Mouse (Mus musculus) MEL (cell line): ENCODE results near the gene Gpt2. TPM values are rescaled to one million over a fixed set of nuclear protein-coding genes. Genes with fewer than 3 reads are reported as not detected.

Source experiments
- DNase-seq: peaks from one replicate; pipeline ENCODE4 v3.0.0; 2011; ENCODE audit warnings: low read depth, low spot score
- H3K27ac ChIP-seq: 2 replicates; pipeline ENCODE4 v1.5.1; 2012; ENCODE audit warnings: low read depth, mild to moderate bottlenecking, control low read depth, low read length, moderate library complexity; ENCODE audit not compliant: control insufficient read depth
- H3K27me3 ChIP-seq, 2 experiments: fragments of 150-350 bp in 1 of 2; sonication (generic) in 1 of 2; 2 replicates each; pipeline ENCODE4 v1.6.1; 2012; ENCODE audit warnings: low read length in 2 of 2, mild to moderate bottlenecking in 2 of 2, improper control_type of control experiment in 1 of 2, moderate library complexity in 1 of 2; ENCODE audit not compliant: insufficient read depth in 2 of 2, control insufficient read depth in 1 of 2
- H3K36me3 ChIP-seq, 2 experiments: 2 replicates each; pipeline ENCODE4 v1.6.1; 2012 to 2014; ENCODE audit warnings: low read length in 2 of 2, improper control_type of control experiment in 1 of 2, inconsistent platforms in 1 of 2, mild to moderate bottlenecking in 1 of 2; ENCODE audit not compliant: insufficient read depth in 2 of 2, control insufficient read depth in 1 of 2
- H3K4me1 ChIP-seq, 2 experiments: fragments of 150-350 bp in 1 of 2; sonication (generic) in 1 of 2; 2 replicates each; pipeline ENCODE4 v1.6.1; 2012; ENCODE audit warnings: low read length in 2 of 2, improper control_type of control experiment in 1 of 2, mild to moderate bottlenecking in 1 of 2; ENCODE audit not compliant: insufficient read depth in 2 of 2, control insufficient read depth in 1 of 2
- H3K4me3 ChIP-seq, 2 experiments: fragments of 150-350 bp in 1 of 2; sonication (generic) in 1 of 2; 2 replicates each; pipeline ENCODE4 v1.5.1; 2012; ENCODE audit warnings: low read depth in 2 of 2, low read length in 2 of 2, mild to moderate bottlenecking in 2 of 2, moderate library complexity in 2 of 2, control low read depth in 1 of 2, improper control_type of control experiment in 1 of 2; ENCODE audit not compliant: control insufficient read depth in 1 of 2, insufficient read depth in 1 of 2
- H3K79me2 ChIP-seq: 2 replicates; pipeline ENCODE4 v1.6.1; 2012; ENCODE audit warnings: mild to moderate bottlenecking, low read length, moderate library complexity; ENCODE audit not compliant: control insufficient read depth, poor library complexity, insufficient read depth
- H3K9ac ChIP-seq: 2 replicates; pipeline ENCODE4 v1.6.1; 2012; ENCODE audit warnings: low read depth, mild to moderate bottlenecking, control low read depth, low read length, moderate library complexity; ENCODE audit not compliant: control insufficient read depth, poor library complexity, severe bottlenecking
- H3K9me3 ChIP-seq: fragments of 150-350 bp; sonication (generic); replicated peaks from 2 replicates; pipeline ENCODE4 v1.6.1; 2012; ENCODE audit warnings: mild to moderate bottlenecking, low read length, improper control_type of control experiment, moderate library complexity; ENCODE audit not compliant: insufficient read depth
- BHLHE40 ChIP-seq: IDR thresholded peaks from 2 replicates; pipeline ENCODE4 v1.6.1; 2012; ENCODE audit warnings: low read depth, mild to moderate bottlenecking, inconsistent platforms, low read length, improper control_type of control experiment, borderline replicate concordance
- CTCF ChIP-seq, 3 experiments: IDR thresholded peaks in 2 of 3; conservative IDR thresholded peaks in 1 of 3; 2 replicates each; pipeline ENCODE4 v1.5.1; 2011 to 2012; ENCODE audit warnings: low read length in 3 of 3, low read depth in 2 of 3, mild to moderate bottlenecking in 2 of 3, improper control_type of control experiment in 1 of 3, inconsistent platforms in 1 of 3, mixed read lengths in 1 of 3, moderate library complexity in 1 of 3; ENCODE audit not compliant: control insufficient read depth in 1 of 3, insufficient read depth in 1 of 3, poor library complexity in 1 of 3, severe bottlenecking in 1 of 3
- ETS1 ChIP-seq: IDR thresholded peaks from 2 replicates; pipeline ENCODE4 v1.6.1; 2012; ENCODE audit warnings: low read depth, mild to moderate bottlenecking, inconsistent platforms, low read length, improper control_type of control experiment, moderate library complexity
- GABPA ChIP-seq: IDR thresholded peaks from 2 replicates; pipeline ENCODE4 v1.6.1; 2012; ENCODE audit warnings: low read depth, mild to moderate bottlenecking, inconsistent platforms, low read length, improper control_type of control experiment, moderate library complexity
- GATA1 ChIP-seq: IDR thresholded peaks from 2 replicates; pipeline ENCODE4 v1.6.1; 2011; ENCODE audit warnings: low read depth, low read length, improper control_type of control experiment
- HCFC1 ChIP-seq: IDR thresholded peaks from 2 replicates; pipeline ENCODE4 v1.6.1; 2012; ENCODE audit warnings: low read depth, mild to moderate bottlenecking, inconsistent platforms, low read length, improper control_type of control experiment, moderate library complexity
- JUND ChIP-seq: IDR thresholded peaks from 2 replicates; pipeline ENCODE4 v1.6.1; 2011; ENCODE audit warnings: low read depth, mild to moderate bottlenecking, improper control_type of control experiment, low read length
- MAZ ChIP-seq: IDR thresholded peaks from 2 replicates; pipeline ENCODE4 v1.6.1; 2012; ENCODE audit warnings: low read depth, mild to moderate bottlenecking, inconsistent platforms, low read length, improper control_type of control experiment
- MYC ChIP-seq: IDR thresholded peaks from 2 replicates; pipeline ENCODE4 v1.6.1; 2011; ENCODE audit warnings: low read depth, mild to moderate bottlenecking, low read length, improper control_type of control experiment, moderate library complexity
- NRF1 ChIP-seq: IDR thresholded peaks from 2 replicates; pipeline ENCODE4 v1.6.1; 2014; ENCODE audit warnings: low read depth, mild to moderate bottlenecking, inconsistent platforms, low read length, improper control_type of control experiment, moderate library complexity; ENCODE audit not compliant: poor library complexity, insufficient read depth, severe bottlenecking
- POLR2A ChIP-seq, 2 experiments: IDR thresholded peaks; 2 replicates each; pipeline ENCODE4 v1.6.1; 2011 to 2012; ENCODE audit warnings: low read length in 2 of 2, mild to moderate bottlenecking in 2 of 2, control low read depth in 1 of 2, improper control_type of control experiment in 1 of 2, low read depth in 1 of 2, moderate library complexity in 1 of 2; ENCODE audit not compliant: control insufficient read depth in 1 of 2, insufficient read depth in 1 of 2, poor library complexity in 1 of 2
- POLR2AphosphoS5 ChIP-seq: IDR thresholded peaks from 2 replicates; pipeline ENCODE4 v1.6.1; 2012; ENCODE audit warnings: low read depth, borderline replicate concordance, mild to moderate bottlenecking, inconsistent platforms, low read length, moderate library complexity, mixed read lengths
- TAL1 ChIP-seq: IDR thresholded peaks from 2 replicates; pipeline ENCODE4 v1.6.1; 2012; ENCODE audit warnings: mild to moderate bottlenecking, inconsistent platforms, low read length, moderate library complexity, mixed read lengths
- TBP ChIP-seq: IDR thresholded peaks from 2 replicates; pipeline ENCODE4 v1.8.0; 2011; ENCODE audit warnings: low read depth, low read length, improper control_type of control experiment
- TCF12 ChIP-seq: IDR thresholded peaks from 2 replicates; pipeline ENCODE4 v1.6.1; 2014; ENCODE audit warnings: low read depth, mild to moderate bottlenecking, inconsistent platforms, low read length, improper control_type of control experiment, moderate library complexity
- USF1 ChIP-seq: IDR thresholded peaks from 2 replicates; pipeline ENCODE4 v1.6.1; 2014; ENCODE audit warnings: low read depth, mild to moderate bottlenecking, inconsistent platforms, low read length, improper control_type of control experiment, moderate library complexity
- USF2 ChIP-seq, 2 experiments: IDR thresholded peaks; 2 replicates each; pipeline ENCODE4 v1.6.1; 2011 to 2012; ENCODE audit warnings: improper control_type of control experiment in 2 of 2, low read length in 2 of 2, borderline replicate concordance in 1 of 2, inconsistent platforms in 1 of 2, low read depth in 1 of 2, mild to moderate bottlenecking in 1 of 2; ENCODE audit not compliant: insufficient read depth in 1 of 2
- ZKSCAN1 ChIP-seq: IDR thresholded peaks from 2 replicates; pipeline ENCODE4 v1.6.1; 2012; ENCODE audit warnings: low read depth, mild to moderate bottlenecking, inconsistent platforms, low read length, improper control_type of control experiment, moderate library complexity
- polyA plus RNA-seq, 2 experiments: library from polyadenylated mRNA; stranded (reverse) in 1 of 2; unstranded in 1 of 2; fragments of >175 nt in 1 of 2; fragments of >200 nt in 1 of 2; gene quantifications; 2 replicates each; pipeline versions ENCODE4 v1.2.1 to v1.2.4; 2012; ENCODE audit warnings: low replicate concordance in 2 of 2, low read depth in 1 of 2; ENCODE audit not compliant: insufficient read length in 2 of 2, insufficient read depth in 1 of 2, missing spikeins in 1 of 2
- total RNA-seq: library from RNA; depleted of rRNA; stranded (reverse); fragments of 300-350 nt; gene quantifications from 2 replicates; pipeline ENCODE4 v1.2.3, GENCODE M21; 2012

Gpt2 gene
- total and polyA plus RNA-seq, 3 experiments, result 10.2 to 25.3 TPM; not detected in 1

- no peak overlapping the region for H3K27ac ChIP-seq
- no peaks in the 10 kb centered on the region for H3K4me1 ChIP-seq
- no peak for TF ChIP-seq GATA1
- no peak for TF ChIP-seq HCFC1
- peak; percentile 60; the same call in 1 of the 2 replicates for TF ChIP-seq USF1
- no peak for TF ChIP-seq POLR2A (IDR thresholded peaks at IDR 0.05; ENCODE audit: control insufficient read depth in 1 of 2, insufficient read depth in 1 of 2, low read depth in 1 of 2, low read length in 2 of 2, poor library complexity in 1 of 2)
- no peaks in the 10 kb centered on the region for H3K27me3 ChIP-seq
- H3K9ac ChIP-seq, result no peak overlapping the region
- H3K79me2 ChIP-seq, result no peaks in the 10 kb centered on the region
- peak; percentile 59 for DNase-seq
- H3K4me3 ChIP-seq, result no peak overlapping the region
- no peaks in the 10 kb centered on the region for H3K36me3 ChIP-seq
- no peaks in the 10 kb centered on the region for H3K9me3 ChIP-seq
Observed at GRCm38 (mm10) chr8:85450335-85450734, 42.0 kb upstream of the Gpt2 start.

GRCm38 (mm10) chr8:85452328-85452727 is 40.0 kb upstream of the Gpt2 start:
- TF ChIP-seq MAZ, result no peak
- TF ChIP-seq BHLHE40, result no peak
- TF ChIP-seq GATA1, result no peak
- no peak for TF ChIP-seq CTCF (IDR thresholded peaks at IDR 0.05 in 2 of 3, conservative IDR thresholded peaks at IDR 0.05 in 1 of 3; ENCODE audit: control insufficient read depth in 1 of 3, insufficient read depth in 1 of 3, low read depth in 2 of 3, low read length in 3 of 3, poor library complexity in 1 of 3, severe bottlenecking in 1 of 3)
- TF ChIP-seq TAL1, result no peak
- TF ChIP-seq POLR2AphosphoS5, result no peak
- TF ChIP-seq GABPA, result no peak
- no peak for TF ChIP-seq ZKSCAN1
- TF ChIP-seq MYC, result no peak
- no peak for TF ChIP-seq TBP
- TF ChIP-seq NRF1, result no peak
- TF ChIP-seq USF2 (IDR thresholded peaks at IDR 0.05; ENCODE audit: borderline replicate concordance in 1 of 2, insufficient read depth in 1 of 2, low read depth in 1 of 2, low read length in 2 of 2), result no peak
- TF ChIP-seq ETS1, result no peak
- no peak for TF ChIP-seq TCF12
- TF ChIP-seq JUND, result no peak
- Histone ChIP-seq H3K9me3 (no peaks in the 10 kb centered on the region), H3K4me3 (no peak overlapping the region), H3K4me1 (no peaks in the 10 kb centered on the region), H3K36me3 (no peaks in the 10 kb centered on the region), H3K9ac (no peak overlapping the region), H3K27ac (no peak overlapping the region), H3K79me2 (no peaks in the 10 kb centered on the region), H3K27me3 (no peaks in the 10 kb centered on the region)
- DNase-seq, result no peak
